Mouse (Mus musculus) small intestine, adult 2 months (tissue): Measurements from ENCODE around the gene Psmd12.

ENCODE experiments used
- CTCF ChIP-seq: fragments of 200-500 bp; IDR thresholded peaks from 2 replicates; pipeline ENCODE4 v1.5.1; 2012; ENCODE audit warnings: low read depth, mild to moderate bottlenecking, control low read depth, inconsistent platforms, low read length, moderate library complexity, mixed read lengths; ENCODE audit not compliant: insufficient replicate concordance, insufficient read length; ENCODE audit errors: extremely low read depth
- POLR2A ChIP-seq: fragments of 200-500 bp; IDR thresholded peaks from 2 replicates; pipeline ENCODE4 v1.6.1; 2012; ENCODE audit warnings: low read depth, mild to moderate bottlenecking, control low read depth, inconsistent platforms, low read length, moderate library complexity

DNA sequence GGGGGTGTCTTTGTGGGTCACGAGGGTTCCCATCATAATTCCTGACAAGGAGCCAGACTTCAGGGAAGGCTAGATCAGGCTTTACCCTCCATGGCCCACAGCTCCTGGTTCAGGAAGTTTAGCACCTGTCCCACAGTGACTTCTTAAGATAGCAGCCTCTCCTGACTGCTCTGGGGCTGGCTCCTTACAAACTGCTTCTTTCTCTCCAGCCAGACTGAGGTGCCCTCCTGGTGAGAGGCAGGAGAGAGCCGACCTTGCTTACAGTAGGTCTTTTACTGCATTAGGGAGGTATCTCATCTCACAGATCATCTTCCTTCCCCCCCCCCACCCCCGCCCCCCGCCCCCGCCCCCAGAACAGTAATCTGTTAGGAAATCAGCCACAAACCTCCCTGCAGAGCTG lies 53.0 kb downstream of the Psmd12 start:
- TF ChIP-seq CTCF (no peak), POLR2A (no peak)
